Mouse (Mus musculus) adipocyte (in vitro differentiated cells): Measurements from ENCODE around the gene Gm6525.
A peak's percentile ranks its signal among the peaks of the same experiment; 100 is the strongest.

Source experiments
- DNase-seq: peaks from one replicate; pipeline ENCODE4 v3.0.0-alpha.2; 2016; ENCODE audit warnings: low spot score

The Gm6525 gene

DNA sequence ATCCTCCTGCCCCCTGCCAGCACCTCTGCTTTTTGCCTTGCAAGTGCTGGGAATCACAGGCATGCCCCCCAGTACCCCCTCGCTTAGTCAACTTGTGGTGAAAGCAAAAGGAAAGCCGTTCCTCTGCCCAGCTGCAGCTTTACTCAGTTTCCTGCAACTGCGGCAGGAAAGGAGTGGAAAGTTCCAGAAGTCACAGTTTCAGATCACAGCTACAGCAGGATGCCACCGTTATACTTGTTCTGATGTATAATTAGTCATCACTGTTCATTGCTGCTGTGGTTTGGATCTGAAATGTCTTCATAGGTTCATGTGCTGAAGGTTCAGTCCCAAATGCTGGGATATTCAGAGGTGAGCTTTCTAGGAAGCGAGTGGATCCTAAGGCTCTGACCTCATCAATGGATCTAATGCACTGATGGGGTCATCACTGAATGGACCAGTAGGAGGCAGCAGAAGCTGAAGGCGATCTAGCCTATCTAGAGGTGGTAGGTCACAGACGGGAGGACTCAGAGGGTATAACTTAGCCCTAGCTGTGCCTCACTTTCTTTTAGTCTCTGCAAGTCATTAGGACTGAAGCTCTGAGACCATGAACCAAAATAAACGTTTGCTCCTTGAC, 4.4 kb upstream of the Gm6525 start:
- DNase-seq, result no peak

DNA sequence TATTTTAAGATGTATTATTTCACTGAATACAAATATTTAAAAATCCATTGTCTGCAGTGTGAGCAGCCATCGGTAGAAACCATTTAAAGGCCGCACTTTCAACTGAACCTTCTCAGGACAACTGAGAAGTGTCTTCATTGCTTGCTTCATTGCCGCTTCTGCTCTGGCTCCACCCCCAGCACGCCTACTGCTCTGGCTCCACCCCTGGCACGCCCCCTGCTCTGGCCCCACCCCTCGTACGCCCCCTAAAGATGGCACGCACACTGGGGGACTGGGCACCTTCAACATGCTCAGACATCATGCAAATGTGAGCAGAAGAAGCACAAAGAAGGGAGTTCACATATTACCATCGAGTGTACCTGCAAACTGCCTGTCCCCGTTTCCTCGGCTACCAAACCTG, 1.5 kb upstream of the Gm6525 start:
- DNase-seq, result no peak

DNA sequence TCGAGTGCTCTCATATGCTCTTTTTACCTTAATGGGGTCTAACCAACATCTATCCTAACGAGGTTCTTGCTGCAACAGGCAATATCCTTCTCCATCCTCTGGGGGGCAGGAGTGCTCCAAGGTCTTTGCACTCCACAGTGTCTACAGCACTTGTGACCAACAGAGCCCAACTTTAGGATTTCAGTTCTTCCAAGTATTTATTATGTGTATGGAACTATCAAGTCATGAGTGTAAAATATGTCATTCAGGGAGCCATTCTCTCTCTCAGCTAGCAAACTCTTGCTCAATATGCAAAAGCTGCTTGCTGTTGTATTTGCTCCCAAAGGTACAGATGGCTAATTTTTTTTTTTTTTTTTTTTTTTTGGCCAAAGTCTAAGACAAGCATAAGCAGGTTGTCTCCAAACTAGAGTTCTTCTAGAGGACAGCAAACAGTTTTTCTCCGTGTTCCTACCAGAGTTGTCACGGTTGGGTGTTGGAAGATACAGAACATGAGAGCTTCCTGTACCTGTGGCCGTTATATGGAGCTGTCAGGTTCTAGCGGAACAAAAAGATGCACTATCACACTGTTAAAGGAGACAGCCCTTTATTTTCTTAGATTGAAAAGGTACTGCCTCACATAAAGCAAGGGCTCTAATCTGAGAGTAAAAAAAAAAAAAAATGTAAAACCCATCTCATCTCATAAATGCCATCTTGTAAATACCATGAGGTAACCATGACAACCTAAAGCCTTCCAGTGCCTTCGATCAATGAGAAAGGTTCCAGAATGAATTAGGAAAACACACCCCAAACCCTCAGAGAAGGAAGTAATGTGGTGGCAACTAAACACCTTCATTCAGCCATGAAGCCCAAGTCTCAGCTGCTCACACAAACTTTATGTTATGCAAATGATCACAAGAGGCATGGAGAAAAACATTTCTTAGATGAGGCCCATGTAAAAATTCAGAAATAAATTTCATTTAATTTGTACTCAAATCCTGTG, 1.7 kb downstream of the Gm6525 start:
- peak; percentile 87 for DNase-seq

DNA sequence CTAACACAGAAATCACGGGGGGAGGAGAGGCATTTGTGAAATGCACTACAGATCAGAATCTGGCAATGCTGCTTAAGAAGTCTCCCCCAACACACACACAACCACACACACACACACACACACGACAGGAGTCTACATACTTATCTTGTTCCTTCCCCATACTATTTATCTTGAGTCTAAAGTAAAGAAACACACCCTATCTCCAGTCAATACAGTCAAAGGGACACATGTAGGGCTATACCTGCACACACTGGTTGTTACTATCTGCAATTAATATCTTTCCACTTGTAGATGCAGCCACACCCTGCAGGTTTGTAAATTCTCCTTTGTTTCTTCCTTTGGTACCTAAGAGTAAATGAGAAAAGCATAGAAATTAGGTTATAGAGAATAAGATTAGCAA, 3.9 kb downstream of the Gm6525 start:
- DNase-seq, result no peak

DNA sequence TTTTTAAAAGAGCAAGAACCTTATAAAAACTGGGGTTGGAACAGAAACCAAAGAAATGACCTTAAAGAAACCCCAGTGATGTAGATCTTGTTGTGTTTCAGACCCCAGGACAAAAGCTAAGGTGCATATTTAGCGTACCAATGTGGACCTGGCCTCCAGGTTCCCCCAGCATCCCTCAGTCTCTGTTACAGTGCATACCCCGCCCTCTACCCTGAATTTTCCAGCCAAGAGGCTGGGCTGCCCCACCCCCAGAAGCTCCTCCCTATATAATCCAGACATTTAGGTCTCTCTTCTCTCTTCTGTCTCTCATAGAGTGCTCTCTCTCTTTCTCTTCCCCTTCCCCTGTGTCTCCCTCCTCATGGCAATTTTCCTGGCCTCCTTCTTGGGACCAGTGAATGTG, 6.4 kb downstream of the Gm6525 start:
- DNase-seq, result no peak

DNA sequence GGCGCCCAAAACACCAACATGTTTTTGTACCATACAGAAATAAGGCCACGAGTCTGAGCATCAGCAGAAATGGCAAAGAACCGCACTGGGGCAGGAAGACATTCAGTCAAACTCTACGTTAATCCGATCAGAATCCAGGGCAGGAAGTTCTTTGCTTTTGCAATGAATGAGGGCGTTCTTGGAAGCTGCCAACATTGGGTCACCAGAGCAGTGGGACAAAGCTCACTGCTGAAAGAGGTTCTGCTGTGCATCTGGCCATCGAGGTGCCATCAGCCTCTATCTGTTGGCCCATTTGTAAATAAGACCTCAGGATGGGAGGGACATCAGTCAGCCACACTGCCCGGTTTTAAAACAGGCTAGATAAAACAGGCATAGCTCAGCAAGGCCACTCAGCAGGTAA, 7.2 kb downstream of the Gm6525 start:
- peak; percentile 79 for DNase-seq

DNA sequence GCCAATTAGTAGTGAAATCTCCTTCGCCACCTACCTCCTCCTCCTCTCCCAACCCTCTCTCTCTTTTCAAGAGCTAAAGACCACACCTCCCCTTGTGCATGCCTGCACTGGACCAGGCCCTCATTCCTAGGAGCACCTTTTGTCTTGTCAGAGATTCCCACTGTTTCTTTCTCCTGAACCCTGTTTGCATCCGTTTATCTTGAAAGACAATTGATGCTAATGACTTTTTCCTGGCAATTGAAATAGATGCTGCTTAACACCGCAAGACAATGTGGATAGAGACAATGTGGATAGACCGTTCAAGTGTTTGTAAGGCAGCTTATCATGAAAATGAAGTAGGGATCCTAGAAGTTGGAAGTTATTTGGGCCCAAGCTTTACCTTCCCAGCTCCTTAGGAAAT, 7.8 kb downstream of the Gm6525 start:
- DNase-seq, result no peak

DNA sequence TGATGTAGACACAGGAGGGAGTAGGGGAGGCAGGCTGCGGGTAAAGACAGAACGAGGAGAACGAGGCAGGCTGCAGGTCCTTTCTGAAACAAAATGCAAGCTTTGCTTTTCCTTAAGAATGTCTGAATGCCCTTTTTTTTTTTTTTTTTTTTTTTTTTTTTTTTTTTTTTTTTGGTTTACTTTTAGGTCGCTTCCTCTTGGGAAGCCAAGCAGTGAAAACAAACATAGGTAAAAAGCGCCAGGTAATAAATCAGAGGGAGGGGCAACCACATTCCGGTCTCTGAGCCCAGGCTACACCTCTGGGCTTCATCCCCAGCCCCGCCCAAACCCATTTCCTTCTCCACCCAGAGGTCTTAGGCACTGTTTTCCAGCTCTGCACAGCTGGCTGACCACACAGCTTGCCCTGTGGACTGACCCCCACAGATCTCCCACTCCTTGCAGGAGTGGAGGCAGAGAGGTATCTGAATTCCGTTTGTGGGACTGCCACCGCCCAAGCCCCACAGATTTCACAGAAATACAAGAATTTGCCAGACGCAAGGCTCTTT, 15.8 kb downstream of the Gm6525 start:
- no peak for DNase-seq

DNA sequence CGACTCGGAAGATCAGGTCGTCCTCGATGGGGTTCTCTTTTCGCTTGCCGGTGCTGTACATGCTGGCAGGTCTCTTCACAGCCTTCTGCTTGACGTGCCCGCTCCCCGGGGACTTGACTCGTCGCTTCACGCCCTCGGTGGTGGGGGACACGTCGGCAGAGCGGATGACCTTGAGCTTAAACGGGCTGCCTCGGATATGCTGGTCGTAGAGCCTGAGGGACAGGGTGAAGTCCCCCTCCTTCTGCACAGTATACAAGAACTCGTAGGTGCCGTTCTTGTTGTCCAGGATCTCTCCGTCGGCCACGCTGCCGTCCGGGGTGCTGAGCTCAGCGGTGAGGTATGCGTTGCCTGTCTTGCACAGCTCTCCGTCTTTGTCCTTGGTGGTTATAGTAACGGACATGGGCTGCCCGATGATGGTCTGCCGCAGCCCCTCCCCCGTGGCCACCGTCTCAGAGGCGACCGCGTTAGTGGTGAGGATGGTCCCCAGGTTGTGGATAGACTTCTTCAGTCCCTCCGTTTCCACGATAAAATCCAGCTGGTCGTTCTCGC, 16.7 kb downstream of the Gm6525 start:
- no peak for DNase-seq

DNA sequence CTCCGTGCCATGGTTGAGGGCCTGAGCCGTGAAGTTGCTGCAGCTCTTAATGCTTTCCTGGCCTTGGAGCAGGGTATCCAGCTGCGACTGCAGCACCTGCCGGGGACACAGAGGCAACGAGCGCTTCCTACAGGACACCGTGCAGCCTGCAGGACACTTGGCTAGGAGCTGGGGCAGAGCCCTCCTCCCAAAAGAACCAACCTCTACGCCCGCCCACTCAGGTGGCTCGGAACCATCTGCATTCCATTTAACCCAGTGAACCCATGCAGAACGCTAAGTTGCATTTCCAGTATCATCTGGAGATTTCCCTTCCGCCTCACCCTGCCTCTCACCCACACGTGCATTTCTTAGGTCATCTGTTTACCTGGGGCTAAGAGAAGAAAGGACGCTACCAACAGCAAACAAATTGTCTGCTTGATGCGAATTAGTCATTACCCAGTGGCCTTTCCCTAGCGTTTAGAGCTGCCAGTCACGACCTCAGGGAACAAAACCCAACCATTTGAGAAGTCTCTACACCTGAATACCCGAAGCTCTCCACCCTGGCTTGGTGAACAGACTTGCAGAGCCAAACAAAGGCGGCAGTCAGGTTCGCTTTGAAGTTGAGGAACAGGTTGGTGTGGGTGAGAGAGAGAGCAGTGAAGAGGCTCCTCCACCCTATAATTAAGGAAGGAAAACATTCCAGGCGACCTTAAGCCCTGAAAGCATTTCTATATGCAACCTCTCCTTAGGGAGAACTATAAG, 17.4 kb downstream of the Gm6525 start:
- DNase-seq, result no peak

DNA sequence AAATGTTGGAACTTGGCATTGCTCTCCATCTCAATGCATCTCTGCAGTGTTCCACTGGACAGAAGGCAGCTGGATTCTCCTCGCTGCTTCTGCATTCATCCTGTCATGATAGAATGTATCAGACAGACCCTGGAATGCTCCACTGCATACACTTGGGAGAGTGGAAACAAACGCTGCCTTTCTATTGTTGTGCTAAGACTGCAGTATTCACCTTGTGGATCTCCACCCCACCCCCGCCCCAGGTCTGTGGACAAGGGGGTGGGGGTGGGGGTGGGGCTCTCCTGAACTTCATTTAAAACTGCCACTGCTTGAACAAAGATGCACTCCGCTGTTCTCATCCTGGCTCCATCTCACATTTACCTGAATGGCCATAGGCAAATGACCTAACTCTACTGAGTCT, 20.0 kb downstream of the Gm6525 start:
- no peak for DNase-seq

DNA sequence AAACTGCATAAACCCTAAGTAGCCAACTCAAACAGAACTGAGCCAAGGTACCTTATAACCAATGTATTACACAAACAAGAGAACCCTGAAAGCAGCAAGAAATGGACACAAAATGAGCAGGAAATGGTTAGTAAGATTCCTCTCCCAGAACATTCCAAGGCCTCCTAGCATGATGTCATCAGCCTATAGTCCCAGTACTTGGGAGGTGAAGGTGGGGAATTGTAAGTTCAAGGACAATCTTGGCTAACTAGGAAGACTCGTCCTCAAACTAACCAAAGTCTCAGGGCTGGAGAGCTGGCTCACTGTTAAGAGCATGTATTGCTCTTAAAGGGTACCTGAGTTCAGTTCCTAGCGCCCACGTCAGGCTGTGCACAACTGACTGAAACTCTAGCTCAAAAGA, 24.3 kb downstream of the Gm6525 start:
- DNase-seq, result no peak

DNA sequence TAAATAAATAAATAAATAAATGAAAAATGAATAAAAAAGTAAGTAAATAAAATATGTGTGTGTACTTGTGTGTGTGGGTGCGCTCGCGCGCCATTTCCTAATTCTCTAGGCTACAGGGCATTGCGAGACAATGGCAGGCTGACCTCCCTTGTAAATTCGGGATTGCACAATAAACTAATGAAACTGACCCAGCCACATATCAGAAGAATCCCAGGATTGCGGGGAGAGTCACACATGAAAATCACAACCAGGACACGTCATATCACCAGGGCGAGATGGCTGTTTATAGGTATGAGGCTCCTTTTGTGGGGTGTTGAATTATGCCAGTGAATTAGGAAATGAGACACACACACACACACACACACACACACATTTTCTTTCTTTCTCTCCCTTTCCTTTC, 25.6 kb downstream of the Gm6525 start:
- DNase-seq, result no peak

DNA sequence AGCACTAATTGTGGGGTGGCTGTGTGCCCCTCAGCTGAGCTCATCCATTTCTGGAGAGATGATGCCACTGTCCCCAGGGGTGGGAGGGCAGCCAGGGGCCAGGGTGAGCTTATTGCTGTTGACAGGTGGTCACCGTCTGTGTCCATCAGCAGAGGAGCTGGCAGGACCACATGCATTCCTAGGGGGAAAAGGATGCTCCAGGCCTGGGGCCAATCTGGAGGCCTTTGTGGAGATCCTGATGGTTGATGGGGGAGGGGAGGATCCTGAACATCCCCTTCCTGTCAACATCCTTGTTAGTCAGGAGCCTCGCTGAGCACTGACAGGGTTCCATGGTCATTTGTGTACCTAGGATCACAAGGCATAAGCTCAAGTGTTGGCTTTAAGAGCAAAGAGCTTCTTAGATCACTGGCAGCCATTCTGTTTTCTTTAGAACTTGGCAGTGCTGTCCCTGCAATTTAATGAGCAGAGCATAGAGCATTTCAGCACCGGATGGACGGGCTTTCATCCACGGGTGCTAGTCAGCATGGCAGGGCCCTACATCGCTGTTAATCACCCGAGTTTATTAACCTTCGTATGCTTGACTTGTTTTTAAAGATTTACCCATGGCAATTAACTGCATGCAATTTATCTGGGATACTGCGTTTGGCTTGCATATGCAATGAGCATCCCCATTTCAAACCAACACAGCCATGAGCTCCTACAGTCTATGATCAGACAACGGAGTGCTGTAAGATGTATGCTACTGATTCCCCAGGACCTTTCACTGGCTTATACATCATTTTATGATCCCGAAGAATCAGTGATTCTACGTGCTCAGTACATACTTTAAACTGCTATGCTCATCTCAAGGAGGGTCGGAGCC, 26.9 kb downstream of the Gm6525 start:
- no peak for DNase-seq

DNA sequence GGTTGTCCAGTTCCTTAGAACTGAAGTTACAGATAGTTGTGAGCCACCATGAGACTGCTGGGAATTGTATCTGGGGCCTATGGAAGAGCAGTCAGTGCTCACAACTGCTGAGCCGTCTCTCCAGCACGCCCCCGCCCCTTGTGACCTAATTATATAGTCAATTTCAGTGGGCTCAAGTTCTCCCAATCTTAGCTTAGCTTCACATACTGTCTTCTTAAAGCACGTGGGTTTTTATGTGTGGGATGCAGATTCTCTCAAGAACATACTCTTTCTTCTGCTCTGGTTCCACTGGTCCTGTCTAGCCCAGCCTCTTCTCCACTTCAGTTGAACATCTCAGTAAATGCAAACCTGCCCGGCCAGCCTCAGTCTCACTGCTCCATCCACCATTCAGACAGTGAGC, 30.7 kb downstream of the Gm6525 start:
- DNase-seq, result no peak

DNA sequence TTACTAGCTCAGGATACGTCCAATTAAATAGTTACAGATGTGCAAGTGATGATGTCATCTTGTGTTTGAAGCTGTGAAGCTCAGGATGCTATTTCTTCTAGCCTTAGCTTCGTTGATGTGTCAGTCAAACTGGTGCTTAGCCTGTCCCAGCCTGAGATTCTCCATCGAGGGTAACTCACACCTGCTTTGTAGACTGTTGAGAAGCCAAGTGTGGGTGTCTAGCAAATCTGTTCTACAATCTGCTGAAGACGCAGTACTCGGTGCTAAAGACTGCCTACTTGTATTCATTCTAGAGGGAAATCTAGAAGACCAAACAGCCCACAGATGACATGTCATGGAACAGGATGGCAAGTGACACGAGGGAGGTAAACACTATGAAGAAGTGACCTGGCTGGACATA, 31.7 kb downstream of the Gm6525 start:
- DNase-seq, result no peak

DNA sequence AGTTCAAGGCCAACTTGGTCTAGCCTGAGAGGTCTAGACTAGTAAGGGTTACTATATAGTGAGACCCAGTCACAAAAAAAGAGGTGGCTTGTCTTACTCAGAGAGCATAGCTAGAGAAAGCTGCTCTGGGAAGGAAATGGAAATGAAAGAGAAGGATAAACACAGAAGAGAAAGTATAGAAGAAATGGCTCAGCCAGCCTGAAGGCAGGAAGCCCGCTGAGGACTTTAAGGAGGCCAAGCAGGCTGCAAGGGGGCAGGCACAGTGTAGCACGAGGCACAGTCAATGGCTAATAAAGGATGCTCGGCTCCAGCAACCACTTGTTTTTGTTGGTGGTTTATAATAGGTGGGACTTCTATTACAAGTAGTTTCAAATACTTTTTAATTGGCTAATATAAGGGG, 32.2 kb downstream of the Gm6525 start:
- DNase-seq, result no peak

DNA sequence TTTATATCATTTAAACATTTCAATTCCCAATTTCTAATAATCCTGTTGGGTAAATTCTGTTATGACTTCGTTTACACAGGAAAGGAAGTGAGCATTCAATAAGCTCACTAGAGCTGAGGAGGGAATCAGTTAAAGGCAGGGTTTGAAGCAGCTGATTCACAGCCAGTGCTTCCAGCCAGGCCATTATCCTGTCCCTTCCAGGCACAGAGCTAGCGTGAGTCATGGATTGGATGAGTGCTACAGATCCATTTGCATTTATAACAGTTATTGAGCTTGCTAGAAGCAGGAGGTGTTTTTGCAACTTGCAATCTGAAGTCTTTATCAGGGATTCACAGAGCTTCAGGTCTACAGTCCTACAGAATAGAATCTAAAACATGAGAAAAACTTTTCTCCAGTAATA, 33.5 kb downstream of the Gm6525 start:
- DNase-seq, result peak; percentile 33

DNA sequence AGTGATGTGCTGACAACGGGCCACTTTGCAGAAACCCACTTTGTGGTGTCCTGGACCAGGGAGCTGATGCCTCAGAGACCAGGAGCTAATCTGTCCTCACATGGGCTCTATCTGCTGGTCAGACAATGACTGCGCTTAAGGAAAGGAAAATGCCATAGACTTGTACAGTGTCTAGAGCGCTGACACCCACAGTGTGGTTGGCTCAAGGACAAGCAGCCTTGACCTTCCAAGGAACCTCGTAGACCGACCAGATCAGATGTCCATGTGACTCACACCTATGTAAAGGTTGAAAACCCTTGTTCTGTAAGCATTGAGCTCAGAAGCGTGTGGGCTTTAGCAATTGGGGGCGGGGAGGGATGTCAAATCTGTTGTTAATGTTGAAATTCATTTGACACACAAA, 34.6 kb downstream of the Gm6525 start:
- no peak for DNase-seq

DNA sequence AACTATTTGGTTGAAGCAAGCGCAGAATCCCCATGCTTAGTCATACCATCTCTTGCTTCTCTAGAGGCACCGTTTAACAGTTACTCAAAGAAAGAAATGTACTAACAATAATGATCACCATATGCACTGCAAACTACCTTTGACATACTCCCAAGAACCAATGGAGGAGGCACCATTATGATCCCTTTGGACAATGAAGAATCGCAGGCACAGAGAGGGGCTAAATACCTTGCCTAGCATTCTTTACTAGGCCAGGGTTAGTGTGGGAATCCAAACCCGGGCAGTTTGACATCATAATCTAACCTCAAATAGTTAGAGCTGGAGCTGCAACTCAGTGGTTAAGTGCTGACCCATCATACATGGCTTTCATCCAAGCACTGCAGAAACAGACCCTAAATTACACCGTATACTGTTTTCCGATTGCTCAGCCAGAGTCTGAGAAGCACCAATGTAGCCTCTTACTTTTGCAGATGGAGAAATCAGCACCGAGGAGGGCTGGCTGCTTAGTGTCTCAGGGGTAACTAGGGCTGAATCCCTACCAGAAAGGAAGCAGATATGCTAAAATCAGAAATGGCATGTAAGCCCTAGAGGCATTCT, 35.1 kb downstream of the Gm6525 start:
- DNase-seq, result no peak

DNA sequence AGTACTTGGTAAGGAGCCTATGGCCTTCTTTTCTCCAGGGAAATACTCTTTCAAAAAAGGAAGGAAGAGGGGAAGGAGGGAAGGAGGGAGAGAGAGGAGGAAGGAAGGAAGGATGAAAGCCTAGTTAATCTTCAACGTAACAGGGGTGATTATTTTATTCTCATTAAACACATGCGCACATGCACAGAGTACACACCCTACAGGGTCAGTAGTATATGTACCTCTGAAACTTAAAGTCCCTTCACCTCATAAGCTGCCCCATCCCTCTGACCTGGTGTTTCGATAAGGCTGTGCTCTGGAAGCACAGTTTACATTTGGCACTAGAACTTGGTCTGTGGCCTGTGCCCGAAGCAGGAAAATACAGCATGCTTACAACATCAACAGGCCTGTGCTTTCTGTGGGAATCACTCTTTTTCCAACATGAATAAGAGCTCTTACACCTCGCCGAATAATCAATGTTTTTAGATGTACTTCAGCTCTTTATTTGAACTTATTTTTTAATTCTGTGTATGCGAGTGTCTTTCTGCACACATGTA, 37.5 kb downstream of the Gm6525 start:
- peak; percentile 64 for DNase-seq
